Comparison of ENCODE assay signal across 11 mouse cellular contexts in genomic region chr12:116938158-116938854, GRCm38 (mm10).
A peak's percentile ranks its signal among the peaks of the same experiment; 100 is the strongest.
DNase-seq lines count a peak whose midpoint lies in the region; ATAC-seq and TF ChIP-seq lines count a peak whose summit lies in the region.
"Had no signal": no experiment of that assay in that cellular context is flagged by ENCODE, and none has a peak within 500 bp of the region (broad histone marks: within the 10 kb centered on the region; RNA-seq: fewer than 3 reads in every experiment).

No protein-coding gene starts in this region.

- H3K27ac ChIP-seq in hindbrain, embryonic 12.5 days: no peak overlapping the region
- no peak overlapping the region for H3K27ac ChIP-seq in hindbrain, embryonic 11.5 days (ENCODE audit: low read depth, low read length)
- H3K27ac ChIP-seq in forebrain, embryonic 12.5 days: peak overlapping the region; percentile 66
- H3K27ac ChIP-seq in midbrain, embryonic 15.5 days: peak overlapping the region; percentile 76
- H3K27ac ChIP-seq in kidney, embryonic 15.5 days: no peak overlapping the region
- no peak overlapping the region for H3K27ac ChIP-seq in cerebellum, adult 2 months (ENCODE audit: insufficient read depth, low read length)
- H3K27ac ChIP-seq: limb, embryonic 15.5 days had no signal

- no peak for TF ChIP-seq CTCF in cerebellum, adult 2 months (IDR thresholded peaks at IDR 0.05; ENCODE audit: borderline replicate concordance, insufficient read depth, low read depth, low read length)

- H3K9ac ChIP-seq in hindbrain, embryonic 12.5 days: no peak overlapping the region
- no peak overlapping the region for H3K9ac ChIP-seq in hindbrain, embryonic 11.5 days (ENCODE audit: low read depth, low read length)
- H3K9ac ChIP-seq in forebrain, embryonic 12.5 days: no peak overlapping the region
- H3K9ac ChIP-seq in midbrain, embryonic 15.5 days: no peak overlapping the region
- H3K9ac ChIP-seq in kidney, embryonic 15.5 days: no peak overlapping the region
- H3K9ac ChIP-seq: limb, embryonic 15.5 days had no signal

- DNase-seq in hindbrain, embryonic 11.5 days (ENCODE audit: low spot score): no peak
- DNase-seq in layer of hippocampus, postnatal 10 days (ENCODE audit: low spot score in 2 of 2): peak; percentile 64 to 65
- DNase-seq in spleen, postnatal 4 days (ENCODE audit: low spot score in 2 of 2): no peak
- DNase-seq in cerebellum, adult 2 months: no peak
- DNase-seq: gastrocnemius, postnatal 10 days had no signal

- no peaks in the 10 kb centered on the region for H3K9me3 ChIP-seq in hindbrain, embryonic 12.5 days (replicated peaks)
- H3K9me3 ChIP-seq in hindbrain, embryonic 11.5 days (ENCODE audit: control insufficient read depth, low read length): no peaks in the 10 kb centered on the region
- H3K9me3 ChIP-seq in forebrain, embryonic 12.5 days: no peaks in the 10 kb centered on the region
- no peaks in the 10 kb centered on the region for H3K9me3 ChIP-seq in midbrain, embryonic 15.5 days
- H3K9me3 ChIP-seq in kidney, embryonic 15.5 days (replicated peaks): no peaks in the 10 kb centered on the region
- H3K9me3 ChIP-seq: limb, embryonic 15.5 days had no signal

- peak; percentile 83 for ATAC-seq in hindbrain, embryonic 12.5 days (ENCODE audit: low FRiP score)
- ATAC-seq in hindbrain, embryonic 11.5 days (ENCODE audit: low FRiP score): no peak; the same call in 1 of the 2 replicates
- ATAC-seq in forebrain, embryonic 12.5 days (ENCODE audit: low FRiP score): peak; percentile 92
- peak; percentile 89 for ATAC-seq in midbrain, embryonic 15.5 days (replicated peaks)
- ATAC-seq in kidney, embryonic 15.5 days (replicated peaks; ENCODE audit: low FRiP score): no peak
- ATAC-seq: intestine, embryonic 16.5 days had no signal

- no peak overlapping the region for H3K4me2 ChIP-seq in hindbrain, embryonic 12.5 days (replicated peaks)
- no peak overlapping the region for H3K4me2 ChIP-seq in hindbrain, embryonic 11.5 days (replicated peaks; ENCODE audit: low read depth, low read length)
- H3K4me2 ChIP-seq in forebrain, embryonic 12.5 days: no peak overlapping the region
- no peak overlapping the region for H3K4me2 ChIP-seq in midbrain, embryonic 15.5 days
- H3K4me2 ChIP-seq in kidney, embryonic 15.5 days: no peak overlapping the region
- H3K4me2 ChIP-seq: limb, embryonic 15.5 days had no signal

- WGBS in hindbrain, embryonic 12.5 days: 24% methylated on average over 3 of the region's 3 CpGs
- 39% methylated on average over 3 of the region's 3 CpGs for WGBS in hindbrain, embryonic 11.5 days
- WGBS in forebrain, embryonic 12.5 days: 4% methylated on average over 3 of the region's 3 CpGs
- WGBS in midbrain, embryonic 15.5 days: 5% methylated on average over 3 of the region's 3 CpGs
- WGBS in kidney, embryonic 15.5 days: 52% methylated on average over 3 of the region's 3 CpGs
- 49% methylated on average over 3 of the region's 3 CpGs for WGBS in cerebellum, adult 2 months

- H3K36me3 ChIP-seq in hindbrain, embryonic 12.5 days: no peaks in the 10 kb centered on the region
- H3K36me3 ChIP-seq in hindbrain, embryonic 11.5 days (ENCODE audit: control insufficient read depth, insufficient read depth, low read length): no peaks in the 10 kb centered on the region
- H3K36me3 ChIP-seq in forebrain, embryonic 12.5 days (replicated peaks): no peaks in the 10 kb centered on the region
- H3K36me3 ChIP-seq in midbrain, embryonic 15.5 days (replicated peaks): no peaks in the 10 kb centered on the region
- H3K36me3 ChIP-seq in kidney, embryonic 15.5 days: no peaks in the 10 kb centered on the region
- H3K36me3 ChIP-seq: limb, embryonic 15.5 days had no signal

- H3K4me1 ChIP-seq in hindbrain, embryonic 12.5 days: peaks cover 13% of the 10 kb centered on the region
- no peaks in the 10 kb centered on the region for H3K4me1 ChIP-seq in hindbrain, embryonic 11.5 days (replicated peaks; ENCODE audit: control insufficient read depth, insufficient read depth, low read length)
- peaks cover 35% of the 10 kb centered on the region for H3K4me1 ChIP-seq in forebrain, embryonic 12.5 days
- peaks cover 21% of the 10 kb centered on the region for H3K4me1 ChIP-seq in midbrain, embryonic 15.5 days
- H3K4me1 ChIP-seq in kidney, embryonic 15.5 days: no peaks in the 10 kb centered on the region
- H3K4me1 ChIP-seq in cerebellum, adult 2 months (ENCODE audit: control insufficient read depth, insufficient read depth, low read length): no peaks in the 10 kb centered on the region

- TF ChIP-seq POLR2A in cerebellum, adult 2 months (IDR thresholded peaks at IDR 0.05; ENCODE audit: borderline replicate concordance, insufficient read depth, low read length): no peak

- peaks cover 3% of the 10 kb centered on the region; the same call in 1 of the 2 replicates for H3K27me3 ChIP-seq in hindbrain, embryonic 12.5 days
- no peaks in the 10 kb centered on the region for H3K27me3 ChIP-seq in hindbrain, embryonic 11.5 days (ENCODE audit: control insufficient read depth, insufficient read depth, low read length)
- peaks cover 56% of the 10 kb centered on the region for H3K27me3 ChIP-seq in forebrain, embryonic 12.5 days
- H3K27me3 ChIP-seq in midbrain, embryonic 15.5 days (replicated peaks): no peaks in the 10 kb centered on the region
- no peaks in the 10 kb centered on the region for H3K27me3 ChIP-seq in kidney, embryonic 15.5 days
- H3K27me3 ChIP-seq in cerebellum, adult 2 months (ENCODE audit: control insufficient read depth, insufficient read depth, low read length): no peaks in the 10 kb centered on the region
- H3K27me3 ChIP-seq: limb, embryonic 15.5 days had no signal

- H3K4me3 ChIP-seq in hindbrain, embryonic 12.5 days: no peak overlapping the region
- H3K4me3 ChIP-seq in hindbrain, embryonic 11.5 days (ENCODE audit: low read depth, low read length): no peak overlapping the region
- no peak overlapping the region for H3K4me3 ChIP-seq in forebrain, embryonic 12.5 days (replicated peaks)
- no peak overlapping the region for H3K4me3 ChIP-seq in midbrain, embryonic 15.5 days
- no peak overlapping the region for H3K4me3 ChIP-seq in kidney, embryonic 15.5 days (replicated peaks)
- no peak overlapping the region for H3K4me3 ChIP-seq in cerebellum, adult 2 months (replicated peaks; ENCODE audit: insufficient read depth, low read depth, low read length)
- H3K4me3 ChIP-seq: limb, embryonic 15.5 days had no signal

Comparison
In these comparisons a context has a peak if more than half of its experiments do, and no peak if none do; other contexts are left out.
1. ATAC-seq: peak in hindbrain, embryonic 12.5 days (single experiment), forebrain, embryonic 12.5 days (single experiment) and midbrain, embryonic 15.5 days (single experiment); none in hindbrain, embryonic 11.5 days (single experiment) and kidney, embryonic 15.5 days (single experiment).
2. H3K27ac ChIP-seq: peak in forebrain, embryonic 12.5 days (single experiment) and midbrain, embryonic 15.5 days (single experiment); none in hindbrain, embryonic 12.5 days (single experiment), hindbrain, embryonic 11.5 days (single experiment), kidney, embryonic 15.5 days (single experiment) and cerebellum, adult 2 months (single experiment).
3. DNase-seq: peak in layer of hippocampus, postnatal 10 days (2 of 2); none in hindbrain, embryonic 11.5 days (single experiment), spleen, postnatal 4 days (0 of 2) and cerebellum, adult 2 months (0 of 2).